Mouse (Mus musculus) ES-E14 (cell line): Measurements from ENCODE around the gene Prkcg. TPM values are rescaled to one million over a fixed set of nuclear protein-coding genes. Genes with fewer than 3 reads are reported as not detected.

Source experiments
- DNase-seq: peaks from one replicate; pipeline ENCODE4 v3.0.0-alpha.2; 2013; ENCODE audit warnings: low read depth, low spot score
- H3K27ac ChIP-seq: 2 replicates; pipeline ENCODE4 v1.5.1; 2012; ENCODE audit warnings: low read depth, mild to moderate bottlenecking, low read length, moderate library complexity, mixed read lengths; ENCODE audit not compliant: poor library complexity, insufficient read depth, severe bottlenecking
- H3K36me3 ChIP-seq: 2 replicates; pipeline ENCODE4 v1.6.1; 2012; ENCODE audit warnings: mild to moderate bottlenecking, low read length, moderate library complexity, mixed read lengths; ENCODE audit not compliant: control insufficient read depth, poor library complexity, insufficient read depth, severe bottlenecking
- H3K4me1 ChIP-seq, 2 experiments: fragments of 150-350 bp in 1 of 2; sonication (generic) in 1 of 2; 2 replicates each; pipeline ENCODE4 v1.6.1; 2012; ENCODE audit warnings: low read length in 2 of 2, mild to moderate bottlenecking in 1 of 2, mixed read lengths in 1 of 2; ENCODE audit not compliant: control insufficient read depth in 2 of 2, insufficient read depth in 2 of 2, poor library complexity in 1 of 2
- H3K4me3 ChIP-seq, 2 experiments: fragments of 150-350 bp in 1 of 2; sonication (generic) in 1 of 2; 2 replicates each; pipeline ENCODE4 v1.5.1; 2012; ENCODE audit warnings: low read length in 2 of 2, low read depth in 1 of 2, mild to moderate bottlenecking in 1 of 2, mixed read lengths in 1 of 2; ENCODE audit not compliant: insufficient read depth in 1 of 2, poor library complexity in 1 of 2, severe bottlenecking in 1 of 2
- H3K9ac ChIP-seq: 2 replicates; pipeline ENCODE4 v1.6.1; 2012; ENCODE audit warnings: low read depth, mild to moderate bottlenecking, low read length, mixed read lengths; ENCODE audit not compliant: poor library complexity, insufficient read depth, severe bottlenecking
- H3K9me3 ChIP-seq: fragments of 150-350 bp; sonication (generic); 2 replicates; pipeline ENCODE4 v1.6.1; 2012; ENCODE audit warnings: low read depth, mild to moderate bottlenecking, low read length; ENCODE audit not compliant: control insufficient read depth, insufficient read depth
- CHD2 ChIP-seq: IDR thresholded peaks from 2 replicates; pipeline ENCODE4 v1.6.1; 2014; ENCODE audit warnings: mild to moderate bottlenecking, low read depth, low read length, inconsistent platforms
- HCFC1 ChIP-seq: IDR thresholded peaks from 2 replicates; pipeline ENCODE4 v1.6.1; 2012; ENCODE audit warnings: low read length, inconsistent platforms, borderline replicate concordance; ENCODE audit not compliant: insufficient read depth
- MAFK ChIP-seq: IDR thresholded peaks from 2 replicates; pipeline ENCODE4 v1.6.1; 2014; ENCODE audit warnings: mild to moderate bottlenecking, low read depth, low read length, inconsistent platforms; ENCODE audit not compliant: insufficient read depth
- ZC3H11A ChIP-seq: IDR thresholded peaks from 2 replicates; pipeline ENCODE4 v1.6.1; 2012; ENCODE audit warnings: low read depth, mild to moderate bottlenecking, inconsistent platforms, low read length, borderline replicate concordance
- ZNF384 ChIP-seq: IDR thresholded peaks from 2 replicates; pipeline ENCODE4 v1.6.1; 2012; ENCODE audit warnings: low read depth, low read length, inconsistent platforms
- in situ Hi-C, 2 experiments: fragments of 600-800 bp; cut with MboI; formaldehyde crosslinking; loops; one replicate each; pipeline ENCODE4 v1.15.1; 2025; ENCODE audit warnings: low sequenced_read_pairs in 2 of 2, inconsistent platforms in 1 of 2; ENCODE audit not compliant: unreplicated experiment in 2 of 2
- total RNA-seq: library from RNA; depleted of rRNA; stranded (reverse); fragments of 300-350 nt; gene quantifications from 2 replicates; pipeline ENCODE4 v1.2.3, GENCODE M21; 2012

The Prkcg gene
- total RNA-seq, 1 experiment: 6.6 TPM

DNA sequence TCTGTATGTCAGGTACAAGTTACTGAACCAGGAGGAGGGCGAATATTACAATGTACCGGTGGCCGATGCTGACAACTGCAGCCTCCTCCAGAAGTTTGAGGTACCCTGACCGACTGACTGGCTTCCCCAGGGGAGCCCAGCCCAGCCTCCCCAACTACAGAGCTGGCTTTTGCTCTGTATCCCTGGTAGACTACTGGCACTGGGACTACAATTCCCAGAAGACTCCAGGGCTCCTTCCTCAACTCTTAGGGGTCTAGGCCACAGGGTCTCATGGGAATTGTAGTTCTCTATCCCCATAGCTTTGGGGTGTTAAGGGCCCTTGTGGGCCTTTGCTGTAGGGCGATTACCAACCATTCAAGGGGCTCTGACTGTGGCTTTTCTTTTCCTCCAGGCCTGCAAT, 25.1 kb downstream of the Prkcg start:
- DNase-seq: no peak
- H3K4me3 ChIP-seq: no peak overlapping the region
- TF ChIP-seq HCFC1 (peak; percentile 97), ZNF384 (no peak), ZC3H11A (no peak)
- peaks cover 14% of the 10 kb centered on the region for H3K36me3 ChIP-seq
- no peaks in the 10 kb centered on the region for H3K9me3 ChIP-seq
- no peak overlapping the region for H3K27ac ChIP-seq
- in situ Hi-C loops: no loop called here
- H3K4me1 ChIP-seq: no peaks in the 10 kb centered on the region
- H3K9ac ChIP-seq: no peak overlapping the region

DNA sequence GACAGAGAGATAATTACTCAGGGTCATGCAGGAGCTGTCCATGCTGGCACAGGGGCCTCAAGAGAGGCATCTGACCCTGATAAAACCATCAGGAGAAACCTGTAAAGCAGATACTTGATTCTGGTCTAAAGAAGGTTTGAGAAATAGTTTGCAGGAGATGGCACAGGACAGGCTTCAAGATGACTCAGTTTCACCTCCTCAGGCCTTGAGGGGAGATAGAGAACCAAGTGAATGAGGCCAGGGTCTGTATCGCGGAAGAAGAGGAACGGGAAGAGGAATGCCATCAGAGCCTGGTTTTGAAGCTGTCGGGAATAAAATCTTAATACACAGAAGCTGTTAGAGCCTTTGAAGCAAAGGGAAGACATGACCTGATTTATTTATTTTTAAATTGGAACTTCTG, 28.7 kb downstream of the Prkcg start:
- H3K9ac ChIP-seq: no peak overlapping the region
- no peak overlapping the region for H3K4me3 ChIP-seq
- H3K36me3 ChIP-seq: peaks cover 7% of the 10 kb centered on the region
- no peaks in the 10 kb centered on the region for H3K9me3 ChIP-seq
- TF ChIP-seq ZC3H11A (no peak), MAFK (no peak), ZNF384 (no peak), HCFC1 (no peak), CHD2 (no peak)
- no peaks in the 10 kb centered on the region for H3K4me1 ChIP-seq
- no peak for DNase-seq
- in situ Hi-C loops: no loop called here
- H3K27ac ChIP-seq: no peak overlapping the region

DNA sequence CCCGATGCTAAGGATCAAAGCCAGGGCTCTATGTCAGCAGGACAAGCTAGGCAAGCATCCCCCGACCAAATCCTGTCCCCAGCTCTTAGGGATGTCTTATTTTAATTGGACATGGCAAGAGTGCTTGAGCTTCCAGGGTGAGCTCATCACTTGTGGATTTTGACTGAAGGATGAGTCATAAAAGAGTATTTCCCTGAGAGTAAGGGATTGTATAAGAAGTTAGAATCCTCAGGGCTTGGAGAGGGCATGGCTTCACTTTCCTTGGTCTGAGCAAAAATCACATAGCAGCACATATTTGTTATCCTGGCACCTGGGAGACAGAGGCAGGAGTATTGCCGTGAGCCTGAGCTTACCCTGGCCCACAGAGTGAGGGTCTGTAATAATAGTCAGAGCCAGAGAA, 31.9 kb downstream of the Prkcg start:
- no peaks in the 10 kb centered on the region for H3K4me1 ChIP-seq
- no peaks in the 10 kb centered on the region for H3K9me3 ChIP-seq
- TF ChIP-seq ZNF384 (no peak), HCFC1 (no peak), CHD2 (no peak), MAFK (no peak), ZC3H11A (no peak)
- no peak overlapping the region for H3K27ac ChIP-seq
- no peak overlapping the region for H3K4me3 ChIP-seq
- no peak for DNase-seq
- H3K9ac ChIP-seq: no peak overlapping the region
- H3K36me3 ChIP-seq: peaks cover 4% of the 10 kb centered on the region
- in situ Hi-C loops: no loop called here

DNA sequence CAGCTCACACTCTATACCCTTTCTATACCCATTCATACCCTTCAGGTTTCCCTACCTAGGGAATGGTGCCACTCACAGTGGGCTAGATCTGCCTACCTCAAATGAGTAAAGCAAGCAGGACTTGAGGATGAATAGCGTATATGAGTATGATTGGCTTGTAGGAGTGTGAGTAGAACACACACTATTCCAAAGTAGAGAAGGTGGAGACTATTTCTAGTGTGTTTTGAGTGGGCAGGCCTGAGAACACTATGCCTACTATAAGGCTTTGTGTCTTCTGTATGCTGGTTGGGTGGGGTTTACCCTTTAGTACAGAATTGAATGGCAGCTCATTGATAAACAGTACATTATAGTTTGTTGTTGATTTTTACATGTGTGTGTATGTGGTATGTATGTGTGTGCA, 34.8 kb downstream of the Prkcg start:
- in situ Hi-C loops: no loop called here

DNA sequence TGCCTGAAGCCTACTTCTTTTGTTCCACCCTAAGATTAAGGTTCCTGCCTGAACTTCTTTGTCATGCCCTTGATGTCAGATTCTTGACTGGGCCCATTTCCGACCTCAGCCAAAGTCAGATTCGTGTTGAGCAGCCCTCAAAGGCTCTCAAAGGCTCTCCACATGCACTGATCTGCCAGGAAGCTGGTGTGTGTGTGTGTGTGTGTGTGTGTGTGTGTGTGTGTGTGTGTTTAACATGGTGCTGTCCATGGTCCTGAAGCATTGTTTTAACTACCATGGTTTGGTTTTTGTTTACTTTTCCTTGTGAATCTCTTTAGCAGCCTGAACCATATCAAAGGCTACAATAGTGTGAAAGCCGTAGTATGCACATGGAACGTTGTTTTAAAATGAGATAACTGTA, 39.0 kb downstream of the Prkcg start:
- H3K36me3 ChIP-seq: peaks cover 4% of the 10 kb centered on the region
- no peak overlapping the region for H3K4me3 ChIP-seq
- no peaks in the 10 kb centered on the region; a peak in 1 of 4 replicates for H3K4me1 ChIP-seq
- no peak overlapping the region for H3K9ac ChIP-seq
- in situ Hi-C loops: no loop called here
- H3K9me3 ChIP-seq: no peaks in the 10 kb centered on the region
- no peak overlapping the region for H3K27ac ChIP-seq
- no peak for DNase-seq
- TF ChIP-seq CHD2 (no peak), MAFK (no peak), ZC3H11A (no peak)

More for the DNA sequence above, 34.8 kb downstream of the Prkcg start:
- Histone ChIP-seq H3K9ac (no peak overlapping the region), H3K27ac (no peak overlapping the region), H3K4me3 (no peak overlapping the region), H3K4me1 (no peaks in the 10 kb centered on the region), H3K9me3 (no peaks in the 10 kb centered on the region), H3K36me3 (peaks cover 4% of the 10 kb centered on the region)
- no peak for DNase-seq
- TF ChIP-seq ZC3H11A (no peak), CHD2 (no peak), MAFK (no peak), HCFC1 (no peak), ZNF384 (no peak)
